Mouse (Mus musculus) E14TG2a.4 (cell line): ENCODE measurements around the gene Usp16.

Experiments used
- CTCF ChIP-seq: conservative IDR thresholded peaks from 2 replicates; pipeline ENCODE4 v1.5.1; 2014; ENCODE audit warnings: low read length
- NANOG ChIP-seq: IDR thresholded peaks from 2 replicates; pipeline ENCODE4 v1.6.1; 2014; ENCODE audit warnings: borderline replicate concordance, low read length, mixed read lengths

DNA sequence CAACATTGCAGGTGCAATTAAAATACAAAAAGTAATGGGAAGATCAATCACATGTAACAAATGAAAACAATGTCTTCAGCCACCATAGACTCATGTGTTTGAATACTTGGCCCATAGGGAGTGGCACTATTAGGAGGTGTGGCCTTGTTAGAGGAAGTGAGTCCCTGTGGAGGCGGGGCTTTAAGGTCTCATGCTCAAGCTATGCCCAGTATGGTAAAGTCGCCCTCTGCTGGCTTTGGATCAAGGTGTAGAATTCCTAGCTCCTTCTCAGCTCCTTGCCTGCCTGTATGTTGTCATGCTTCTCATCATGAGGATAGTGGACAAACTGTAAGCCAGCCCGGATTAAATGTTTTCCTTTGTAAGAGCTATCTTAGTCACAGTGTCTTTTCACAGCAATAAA is 49.5 kb upstream of the Usp16 start:
- TF ChIP-seq NANOG, result no peak
- peak; percentile 41 for TF ChIP-seq CTCF
